Mouse (Mus musculus) liver, embryonic 11.5 days (tissue): ENCODE data around the gene Exosc10. TPM values are rescaled to one million over a fixed set of nuclear protein-coding genes. Genes with fewer than 3 reads are reported as not detected.

Experiments
- ATAC-seq: fragments of 200-750 bp; cut with Nextera tagmentation; replicated peaks from 2 replicates; pipeline ENCODE4 v1.8.0; 2017; ENCODE audit warnings: moderate number of reproducible peaks, mild to moderate bottlenecking, moderate TSS enrichment, moderate library complexity; ENCODE audit not compliant: low FRiP score
- DNase-seq: peaks from one replicate; pipeline ENCODE4 v3.0.0-alpha.2; 2017; ENCODE audit warnings: low spot score
- H3K27ac ChIP-seq: fragments of 300-500 bp; sonication (generic); 2 replicates; pipeline ENCODE4 v1.5.1; 2014; ENCODE audit warnings: mild to moderate bottlenecking, low read depth, low read length, control low read depth
- H3K27me3 ChIP-seq: fragments of 300-500 bp; sonication (generic); replicated peaks from 2 replicates; pipeline ENCODE4 v1.6.1; 2014; ENCODE audit warnings: low read length, mixed read lengths; ENCODE audit not compliant: control insufficient read depth, insufficient read depth
- H3K36me3 ChIP-seq: fragments of 300-500 bp; sonication (generic); 2 replicates; pipeline ENCODE4 v1.6.1; 2014; ENCODE audit warnings: mild to moderate bottlenecking, low read length, moderate library complexity, mixed read lengths; ENCODE audit not compliant: control insufficient read depth, insufficient read depth
- H3K4me1 ChIP-seq: fragments of 300-500 bp; sonication (generic); replicated peaks from 2 replicates; pipeline ENCODE4 v1.6.1; 2014; ENCODE audit warnings: low read length, mixed read lengths; ENCODE audit not compliant: control insufficient read depth, insufficient read depth
- H3K4me2 ChIP-seq: fragments of 300-500 bp; sonication (generic); 2 replicates; pipeline ENCODE4 v1.6.1; 2014; ENCODE audit warnings: mild to moderate bottlenecking, control low read depth, moderate library complexity
- H3K4me3 ChIP-seq: fragments of 300-500 bp; sonication (generic); 2 replicates; pipeline ENCODE4 v1.5.1; 2014; ENCODE audit warnings: low read depth, low read length, control low read depth
- H3K9ac ChIP-seq: fragments of 300-500 bp; sonication (generic); 2 replicates; pipeline ENCODE4 v1.6.1; 2014; ENCODE audit warnings: low read depth, low read length, control low read depth
- H3K9me3 ChIP-seq: fragments of 300-500 bp; sonication (generic); 2 replicates; pipeline ENCODE4 v1.6.1; 2016; ENCODE audit warnings: low read length, inconsistent platforms, mixed read lengths; ENCODE audit not compliant: control insufficient read depth
- WGBS: fragments of 180-500 bp; shearing (Covaris S2); extraction: QIAGEN DNeasy Blood & Tissue Kit; methylation state at CpG from one replicate; pipeline ENCODE4 v1.1.7; 2014; 5-methylcytosine and 5-hydroxymethylcytosine counted together
- polyA plus RNA-seq: library from polyadenylated mRNA; unstranded; fragments of >200 nt; fragmentation: Nextera tagmentation; extraction: Ambion mirVana; gene quantifications from 2 replicates; pipeline ENCODE4 v1.2.1, GENCODE M21; 2014

The Exosc10 gene
- polyA plus RNA-seq, 1 experiment from 2014 or later, result 92.4 TPM

DNA sequence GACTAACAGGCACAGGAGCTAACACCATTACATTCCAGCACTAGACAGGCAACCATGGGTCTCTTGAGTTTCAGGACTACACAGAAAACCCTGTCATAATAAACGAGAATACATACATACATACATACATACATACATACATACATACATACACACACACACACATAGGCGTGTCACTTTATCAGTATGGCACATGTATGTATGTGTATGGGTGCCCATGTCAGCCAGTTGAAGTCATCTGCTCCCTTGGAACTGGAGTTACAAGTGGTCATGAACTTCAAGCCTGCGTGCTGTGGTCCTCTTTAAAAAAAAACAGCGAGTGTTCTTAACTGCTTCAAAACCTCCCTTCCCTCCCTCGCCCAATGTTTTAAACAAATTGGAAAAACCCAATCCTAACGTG is 463 bp upstream of the Exosc10 start:
- H3K36me3 ChIP-seq, result peaks cover 46% of the 10 kb centered on the region
- peak; percentile 53 for ATAC-seq
- H3K27ac ChIP-seq, result peak overlapping the region; percentile 91
- H3K9me3 ChIP-seq, result no peaks in the 10 kb centered on the region
- DNase-seq, result no peak
- H3K4me2 ChIP-seq, result peak overlapping the region; percentile 88
- peaks cover 11% of the 10 kb centered on the region for H3K4me1 ChIP-seq
- peak overlapping the region; percentile 92 for H3K4me3 ChIP-seq
- H3K27me3 ChIP-seq, result no peaks in the 10 kb centered on the region
- 27% methylated on average over 6 of the region's 6 CpGs for WGBS
- peak overlapping the region; percentile 99 for H3K9ac ChIP-seq

DNA sequence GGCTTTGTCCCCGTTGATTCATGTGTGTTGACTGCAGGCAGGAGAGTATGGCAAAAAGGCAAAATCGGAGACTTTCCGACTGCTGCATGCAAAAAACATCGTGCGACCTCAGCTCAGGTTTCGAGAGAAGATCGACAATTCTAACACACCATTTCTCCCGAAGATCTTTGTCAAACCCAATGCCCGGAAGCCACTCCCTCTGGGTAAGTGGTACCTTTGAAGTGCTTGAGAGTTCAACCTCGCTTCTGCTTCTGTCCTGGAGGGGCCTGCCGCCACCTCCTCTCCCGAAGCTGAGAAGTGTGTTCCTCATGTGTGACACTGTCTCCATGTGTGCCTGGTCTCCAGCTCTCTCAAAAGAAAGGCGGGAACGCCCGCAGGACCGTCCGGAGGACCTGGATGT is 4.4 kb downstream of the Exosc10 start:
- peaks cover 9% of the 10 kb centered on the region for H3K4me1 ChIP-seq
- WGBS, result 92% methylated on average over 17 of the region's 17 CpGs
- H3K9me3 ChIP-seq, result no peaks in the 10 kb centered on the region
- peaks cover 70% of the 10 kb centered on the region for H3K36me3 ChIP-seq
- H3K27me3 ChIP-seq, result no peaks in the 10 kb centered on the region
- DNase-seq, result no peak
- H3K9ac ChIP-seq, result no peak overlapping the region
- H3K4me3 ChIP-seq, result no peak overlapping the region
- H3K27ac ChIP-seq, result no peak overlapping the region
- ATAC-seq, result no peak
- H3K4me2 ChIP-seq, result no peak overlapping the region

DNA sequence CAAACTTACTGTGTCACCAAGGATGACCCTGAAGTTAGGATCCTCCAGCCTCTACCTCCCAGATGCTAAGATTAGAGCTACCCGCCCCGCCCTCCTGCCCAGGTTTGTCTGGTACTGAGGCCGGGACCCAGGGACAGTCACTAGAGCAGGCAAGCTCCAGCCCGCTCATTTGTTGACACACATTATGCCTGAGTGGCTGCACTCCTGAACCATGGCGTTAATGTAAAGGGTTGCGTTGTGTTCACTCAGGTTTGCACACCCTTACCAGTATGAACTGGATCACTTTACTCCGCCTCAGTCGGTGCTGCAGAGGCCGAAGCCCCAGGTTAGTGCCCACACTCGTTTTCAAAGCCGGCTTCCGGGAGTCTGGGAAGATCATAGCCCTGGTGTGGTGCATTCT is 5.4 kb downstream of the Exosc10 start:
- H3K9me3 ChIP-seq, result no peaks in the 10 kb centered on the region
- H3K4me1 ChIP-seq, result peaks cover 6% of the 10 kb centered on the region; the same call in 1 of the 2 replicates
- no peak overlapping the region for H3K4me2 ChIP-seq
- no peak overlapping the region for H3K9ac ChIP-seq
- WGBS, result 94% methylated on average over 12 of the region's 12 CpGs
- no peak for DNase-seq
- H3K27ac ChIP-seq, result no peak overlapping the region
- H3K4me3 ChIP-seq, result no peak overlapping the region
- H3K27me3 ChIP-seq, result no peaks in the 10 kb centered on the region
- no peak for ATAC-seq
- H3K36me3 ChIP-seq, result peaks cover 79% of the 10 kb centered on the region

DNA sequence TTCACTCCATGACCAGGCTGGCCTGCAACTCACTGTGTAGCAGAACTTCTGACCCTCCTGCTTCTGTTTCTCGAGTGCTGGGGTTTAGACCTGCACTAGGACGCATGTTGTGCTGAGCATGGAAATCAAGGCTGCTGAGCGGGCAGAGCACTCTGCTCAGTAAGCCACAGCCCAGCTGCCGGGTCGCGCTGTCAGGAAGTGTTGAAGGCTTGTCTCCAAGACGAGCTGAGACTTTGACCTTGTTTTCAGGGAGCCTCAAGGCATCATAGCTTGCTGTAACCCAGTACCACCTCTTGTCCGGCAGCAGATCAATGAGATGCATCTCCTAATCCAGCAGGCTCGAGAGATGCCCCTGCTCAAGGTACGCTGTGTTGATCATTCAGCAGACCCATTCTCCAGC is 11.9 kb downstream of the Exosc10 start:
- H3K9ac ChIP-seq, result no peak overlapping the region
- 92% methylated on average over 10 of the region's 10 CpGs for WGBS

DNA sequence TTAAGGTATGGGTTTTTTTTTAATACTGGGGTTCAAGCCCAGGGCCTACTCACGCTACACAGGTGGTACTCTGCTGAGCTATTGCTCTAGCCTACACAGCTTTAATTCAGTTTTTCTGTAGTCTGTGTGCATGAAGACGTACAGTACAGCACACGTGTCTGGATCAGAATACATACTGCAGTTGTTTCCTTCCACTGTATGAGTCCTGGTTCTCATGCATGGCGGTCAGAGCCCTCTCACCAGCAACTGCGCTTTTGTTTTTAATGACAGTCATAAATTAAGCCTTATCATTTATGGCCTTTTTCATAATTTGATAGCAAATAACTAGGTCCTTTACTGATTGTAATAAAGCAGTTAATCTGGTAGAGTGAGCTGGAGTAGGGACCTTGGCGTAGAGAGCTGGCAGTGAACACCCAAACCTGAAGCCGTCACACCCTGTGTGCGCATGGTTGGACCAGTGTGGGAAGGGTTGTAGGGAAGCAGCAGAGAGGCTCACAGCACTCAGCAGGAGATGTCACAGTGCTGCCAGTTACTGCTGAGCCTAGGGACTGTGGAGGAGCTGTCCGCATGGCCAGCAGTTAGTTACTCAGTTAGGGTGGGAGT is 12.6 kb downstream of the Exosc10 start:
- peaks cover 88% of the 10 kb centered on the region for H3K36me3 ChIP-seq
- H3K4me1 ChIP-seq, result no peaks in the 10 kb centered on the region
- 97% methylated on average over 9 of the region's 9 CpGs for WGBS
- no peak for ATAC-seq
- no peak overlapping the region for H3K4me2 ChIP-seq
- no peak overlapping the region for H3K27ac ChIP-seq
- no peaks in the 10 kb centered on the region for H3K27me3 ChIP-seq
- H3K9ac ChIP-seq, result no peak overlapping the region
- no peak for DNase-seq
- H3K4me3 ChIP-seq, result no peak overlapping the region
- H3K9me3 ChIP-seq, result no peaks in the 10 kb centered on the region

More for the DNA sequence above, 11.9 kb downstream of the Exosc10 start:
- Histone ChIP-seq H3K4me2 (no peak overlapping the region), H3K9me3 (no peaks in the 10 kb centered on the region), H3K27me3 (no peaks in the 10 kb centered on the region), H3K27ac (no peak overlapping the region), H3K36me3 (peaks cover 87% of the 10 kb centered on the region), H3K4me1 (no peaks in the 10 kb centered on the region), H3K4me3 (no peak overlapping the region)
- ATAC-seq (no peak), DNase-seq (no peak)

DNA sequence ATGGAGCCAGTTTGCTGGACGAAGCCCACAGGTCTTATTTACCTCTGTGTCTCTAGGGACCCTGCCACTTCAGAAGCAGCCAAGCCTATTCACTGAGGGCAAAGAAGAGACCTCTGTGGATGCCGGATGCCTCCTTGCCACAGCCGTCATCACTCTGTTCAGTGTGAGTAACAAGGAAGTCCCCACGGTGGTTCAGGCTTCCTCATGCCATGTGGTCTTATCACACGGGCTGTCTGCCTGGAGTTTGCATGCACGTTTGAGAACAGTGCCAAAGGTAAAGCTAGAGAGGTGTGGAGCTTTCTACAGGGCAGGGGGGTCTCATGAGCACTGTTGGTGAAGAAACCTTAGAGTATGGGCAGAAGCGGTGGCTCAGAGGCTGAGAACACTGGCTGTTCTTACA is 15.0 kb downstream of the Exosc10 start:
- no peak overlapping the region for H3K9ac ChIP-seq
- no peaks in the 10 kb centered on the region for H3K9me3 ChIP-seq
- H3K27ac ChIP-seq, result no peak overlapping the region
- H3K27me3 ChIP-seq, result no peaks in the 10 kb centered on the region
- WGBS, result 79% methylated on average over 7 of the region's 7 CpGs
- H3K36me3 ChIP-seq, result peaks cover 85% of the 10 kb centered on the region
- DNase-seq (no peak), ATAC-seq (no peak)
- no peak overlapping the region for H3K4me3 ChIP-seq
- H3K4me2 ChIP-seq, result no peak overlapping the region
- no peaks in the 10 kb centered on the region for H3K4me1 ChIP-seq

DNA sequence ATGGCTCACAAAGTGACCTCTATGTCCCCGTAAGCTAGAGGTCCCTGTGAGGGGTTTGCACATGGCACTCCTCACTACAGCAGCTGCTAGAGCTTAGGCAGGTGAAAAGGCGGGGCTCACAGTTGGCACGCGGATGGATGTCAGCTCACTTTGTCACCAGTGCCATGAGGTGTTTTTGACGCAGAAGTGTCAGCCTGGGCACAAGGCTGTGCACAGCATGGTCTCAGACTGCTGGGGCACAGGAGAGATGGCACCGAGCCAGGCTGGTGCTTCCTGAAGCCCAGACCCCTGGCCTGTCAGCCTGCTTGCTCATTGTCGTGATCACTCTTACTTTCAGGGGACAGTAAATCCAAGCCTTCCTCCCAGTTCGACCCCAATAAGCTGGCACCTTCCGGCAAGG is 22.5 kb downstream of the Exosc10 start:
- Histone ChIP-seq H3K4me3 (no peak overlapping the region), H3K4me2 (no peak overlapping the region), H3K4me1 (peaks cover 13% of the 10 kb centered on the region; the same call in 1 of the 2 replicates), H3K27ac (no peak overlapping the region), H3K9me3 (no peaks in the 10 kb centered on the region), H3K9ac (no peak overlapping the region), H3K27me3 (no peaks in the 10 kb centered on the region), H3K36me3 (peaks cover 49% of the 10 kb centered on the region)
- ATAC-seq, result no peak
- 93% methylated on average over 9 of the region's 9 CpGs for WGBS
- no peak for DNase-seq

DNA sequence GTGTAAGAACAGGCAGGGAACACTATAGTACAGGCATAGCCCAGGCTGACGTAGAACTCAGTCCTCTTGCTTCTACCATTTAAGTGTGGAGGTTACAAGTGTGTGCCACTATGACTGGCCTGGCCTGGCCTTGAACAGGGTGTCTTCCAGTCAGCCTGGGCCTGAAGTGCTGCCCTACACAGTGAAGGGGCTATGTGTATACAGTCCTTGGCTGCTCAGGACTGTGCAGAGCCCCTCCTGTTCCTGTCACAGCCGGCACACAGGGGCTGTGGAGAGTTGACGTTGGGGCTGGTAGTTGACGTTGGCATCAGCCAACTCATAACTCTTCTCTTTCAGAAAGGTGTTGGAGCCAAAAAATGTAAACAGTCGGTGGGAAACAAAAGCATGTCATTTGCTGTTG is 23.2 kb downstream of the Exosc10 start:
- peaks cover 43% of the 10 kb centered on the region for H3K36me3 ChIP-seq
- H3K27ac ChIP-seq, result no peak overlapping the region
- WGBS, result 87% methylated on average over 5 of the region's 5 CpGs
- H3K4me1 ChIP-seq, result peaks cover 13% of the 10 kb centered on the region; the same call in 1 of the 2 replicates
- H3K9ac ChIP-seq, result no peak overlapping the region
- no peak overlapping the region for H3K4me2 ChIP-seq
- H3K4me3 ChIP-seq, result no peak overlapping the region
- DNase-seq (no peak), ATAC-seq (no peak)
- H3K27me3 ChIP-seq, result no peaks in the 10 kb centered on the region
- no peaks in the 10 kb centered on the region for H3K9me3 ChIP-seq

DNA sequence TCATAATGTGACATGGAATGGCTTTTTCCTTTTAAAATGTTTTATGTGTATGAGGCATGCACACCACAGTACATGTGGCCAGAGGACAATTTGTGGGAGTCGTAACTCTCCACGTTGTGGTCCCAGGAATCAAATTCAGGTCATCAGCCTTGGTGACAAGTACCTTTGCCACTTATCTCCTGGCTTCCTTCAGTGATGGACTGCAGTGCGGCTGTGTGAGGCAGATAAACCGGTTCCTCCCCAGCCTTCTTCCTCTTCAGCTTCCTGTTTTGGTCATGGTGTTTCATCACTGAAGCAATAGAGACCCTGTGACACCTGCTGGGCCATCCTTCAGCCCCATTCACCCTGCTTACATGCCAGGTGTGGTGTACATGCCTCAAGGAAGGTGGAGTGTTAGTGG is 25.0 kb downstream of the Exosc10 start:
- ATAC-seq, result peak; percentile 69
- no peak for DNase-seq
- Histone ChIP-seq H3K4me2 (no peak overlapping the region), H3K27me3 (no peaks in the 10 kb centered on the region), H3K9ac (no peak overlapping the region), H3K9me3 (no peaks in the 10 kb centered on the region), H3K4me3 (no peak overlapping the region), H3K36me3 (peaks cover 31% of the 10 kb centered on the region), H3K4me1 (peaks cover 18% of the 10 kb centered on the region; the same call in 1 of the 2 replicates), H3K27ac (no peak overlapping the region)
- WGBS, result 31% methylated on average over 4 of the region's 4 CpGs
